Mouse (Mus musculus): ENCODE measurements around the gene Triap1. TPM values are rescaled to one million over a fixed set of nuclear protein-coding genes. Genes with fewer than 3 reads are reported as not detected.

The Triap1 gene
- total RNA-seq, 2 experiments from 2014 or later = 15.6 to 33.7 TPM

GRCm38 (mm10) chr5:115327610-115328548 lies 13.1 kb upstream of the Triap1 start:
- 0 out of 2 replicates have a peak, but pooled peaks have one; percentile 26 for ATAC-seq (replicated peaks; ENCODE audit: poor library complexity, severe bottlenecking)

GRCm38 (mm10) chr5:115330955-115331354 lies 10.1 kb upstream of the Triap1 start:
- ATAC-seq (replicated peaks; ENCODE audit: poor library complexity, severe bottlenecking) = no peak

- ATAC-seq (replicated peaks; ENCODE audit: poor library complexity, severe bottlenecking) = peak; percentile 47
Observed at GRCm38 (mm10) chr5:115333626-115334025, 7.4 kb upstream of the Triap1 start.

- ATAC-seq (replicated peaks; ENCODE audit: poor library complexity, severe bottlenecking) = no peak
Observed at GRCm38 (mm10) chr5:115340007-115340406, 1.0 kb upstream of the Triap1 start.

- no peak for ATAC-seq (replicated peaks; ENCODE audit: poor library complexity, severe bottlenecking)
Observed at GRCm38 (mm10) chr5:115341314-115342165, 515 bp downstream of the Triap1 start.

GRCm38 (mm10) chr5:115347564-115347963 lies 6.5 kb downstream of the Triap1 start:
- peak; percentile 70 for ATAC-seq (replicated peaks; ENCODE audit: poor library complexity, severe bottlenecking)

GRCm38 (mm10) chr5:115348546-115349224 lies 7.7 kb downstream of the Triap1 start, which contains the start of gene Cox6a1:
TSS of gene Cox6a1 (minus strand) at chr5:115348981.
- ATAC-seq (replicated peaks; ENCODE audit: poor library complexity, severe bottlenecking) = peak; percentile 91

GRCm38 (mm10) chr5:115349225-115349555 lies 8.2 kb downstream of the Triap1 start:
- peak; percentile 4; the same call in 1 of the 2 replicates for ATAC-seq (replicated peaks; ENCODE audit: poor library complexity, severe bottlenecking)

- no peak for ATAC-seq (replicated peaks; ENCODE audit: poor library complexity, severe bottlenecking)
Observed at GRCm38 (mm10) chr5:115351348-115351747, 10.3 kb downstream of the Triap1 start.

- no peak for ATAC-seq (replicated peaks; ENCODE audit: poor library complexity, severe bottlenecking)
Observed at GRCm38 (mm10) chr5:115355070-115355469, 14.0 kb downstream of the Triap1 start.

GRCm38 (mm10) chr5:115358872-115359271 lies 17.8 kb downstream of the Triap1 start:
- peak; percentile 96 for ATAC-seq (replicated peaks; ENCODE audit: poor library complexity, severe bottlenecking)

GRCm38 (mm10) chr5:115359438-115359837 lies 18.4 kb downstream of the Triap1 start:
- no peak for ATAC-seq (replicated peaks; ENCODE audit: poor library complexity, severe bottlenecking)

GRCm38 (mm10) chr5:115359851-115360372 lies 18.9 kb downstream of the Triap1 start:
- ATAC-seq (replicated peaks; ENCODE audit: poor library complexity, severe bottlenecking) = no peak

- no peak for ATAC-seq (replicated peaks; ENCODE audit: poor library complexity, severe bottlenecking)
Observed at GRCm38 (mm10) chr5:115362216-115362615, 21.2 kb downstream of the Triap1 start.

- no peak for ATAC-seq (replicated peaks; ENCODE audit: poor library complexity, severe bottlenecking)
Observed at GRCm38 (mm10) chr5:115362819-115363714, 22.0 kb downstream of the Triap1 start.

- no peak for ATAC-seq (replicated peaks; ENCODE audit: poor library complexity, severe bottlenecking)
Observed at GRCm38 (mm10) chr5:115364782-115365181, 23.8 kb downstream of the Triap1 start.

GRCm38 (mm10) chr5:115371736-115372135 lies 30.7 kb downstream of the Triap1 start:
- ATAC-seq (replicated peaks; ENCODE audit: poor library complexity, severe bottlenecking) = no peak

GRCm38 (mm10) chr5:115373441-115374203 lies 32.6 kb downstream of the Triap1 start:
- ATAC-seq (replicated peaks; ENCODE audit: poor library complexity, severe bottlenecking) = no peak
